In the genomic region with DNA sequence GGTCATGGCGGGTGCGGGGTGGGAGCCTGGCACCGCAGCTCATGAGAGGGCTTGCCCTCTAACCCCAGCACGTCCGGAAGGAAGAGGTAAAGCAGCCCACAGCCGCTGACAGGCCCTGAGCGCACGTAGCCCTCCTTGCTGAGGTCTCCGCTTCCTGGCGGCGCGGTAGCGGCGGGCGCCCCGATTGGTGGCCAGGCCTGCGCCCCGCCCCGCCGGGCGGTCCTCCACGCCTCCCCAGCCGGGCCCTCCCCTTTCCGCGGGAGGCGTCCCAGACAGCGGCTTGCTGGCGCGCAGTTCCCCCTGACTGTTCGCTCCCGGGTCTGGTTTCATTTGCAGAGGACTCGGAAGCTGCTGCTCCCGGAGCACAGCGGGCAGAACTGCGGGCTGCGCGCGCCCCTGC, we compare ENCODE assay signal across 8 mouse cellular contexts.
DNase-seq lines count a peak whose midpoint lies in the region.

No protein-coding gene starts in this region.

- H3K4me1 ChIP-seq in megakaryocyte, embryonic 14.5 days, result no peaks in the 10 kb centered on the region

- H3K27me3 ChIP-seq in megakaryocyte, embryonic 14.5 days (replicated peaks), result no peaks in the 10 kb centered on the region

- peak overlapping the region; percentile 75 for H3K4me3 ChIP-seq in megakaryocyte, embryonic 14.5 days (replicated peaks)

- peak; percentile 9 for DNase-seq in R1 (ENCODE audit: low read depth, low spot score)
- DNase-seq in embryo, embryonic 10.5 days (ENCODE audit: low spot score), result peak; percentile 84
- DNase-seq in gastrocnemius, postnatal 36 days, result peak; percentile 38 to 52
- peak; percentile 84 for DNase-seq in induced T-regulatory cell, adult 2 months (ENCODE audit: low read depth)
- DNase-seq in left cerebral cortex, postnatal 14 days (ENCODE audit: low spot score in 2 of 2), result peak; percentile 20 to 52
- DNase-seq in right cerebral cortex, postnatal 10 days (ENCODE audit: low spot score in 2 of 2), result peak; percentile 61 to 72
- DNase-seq in urinary bladder, postnatal 10 days (ENCODE audit: low spot score), result peak; percentile 9

- intact Hi-C loops in gastrocnemius, postnatal 36 days (cut with DNase I), result no loop called here
- intact Hi-C loops in left cerebral cortex, postnatal 14 days (cut with DNase I), result no loop called here

- no peaks in the 10 kb centered on the region for H3K9me3 ChIP-seq in megakaryocyte, embryonic 14.5 days

- no peaks in the 10 kb centered on the region for H3K36me3 ChIP-seq in megakaryocyte, embryonic 14.5 days (replicated peaks; ENCODE audit: low read length)

Comparison
In these comparisons a context has a peak if more than half of its experiments do, and no peak if none do; other contexts are left out.
1. Peak in every context shown above with its lines: DNase-seq and H3K4me3 ChIP-seq.
2. DNase-seq: peak in every context shown above with its lines; median percentile 84 in embryo, embryonic 10.5 days; 84 in induced T-regulatory cell, adult 2 months; 66 in right cerebral cortex, postnatal 10 days; 45 in gastrocnemius, postnatal 36 days; 36 in left cerebral cortex, postnatal 14 days; 9 in R1; 9 in urinary bladder, postnatal 10 days.